Mouse (Mus musculus) megakaryocyte-erythroid progenitor cell, adult 5 weeks (primary cell): ENCODE results near the gene Ss18l1. TPM values are rescaled to one million over a fixed set of nuclear protein-coding genes. Genes with fewer than 3 reads are reported as not detected.

Experiments
- polyA plus RNA-seq: library from polyadenylated mRNA; stranded (reverse); fragments of >175 nt; gene quantifications from 2 replicates; pipeline ENCODE4 v1.2.3, GENCODE M21; 2012

Ss18l1 gene
- 3.4 and 3.9 TPM in 2 replicates for polyA plus RNA-seq

DNA sequence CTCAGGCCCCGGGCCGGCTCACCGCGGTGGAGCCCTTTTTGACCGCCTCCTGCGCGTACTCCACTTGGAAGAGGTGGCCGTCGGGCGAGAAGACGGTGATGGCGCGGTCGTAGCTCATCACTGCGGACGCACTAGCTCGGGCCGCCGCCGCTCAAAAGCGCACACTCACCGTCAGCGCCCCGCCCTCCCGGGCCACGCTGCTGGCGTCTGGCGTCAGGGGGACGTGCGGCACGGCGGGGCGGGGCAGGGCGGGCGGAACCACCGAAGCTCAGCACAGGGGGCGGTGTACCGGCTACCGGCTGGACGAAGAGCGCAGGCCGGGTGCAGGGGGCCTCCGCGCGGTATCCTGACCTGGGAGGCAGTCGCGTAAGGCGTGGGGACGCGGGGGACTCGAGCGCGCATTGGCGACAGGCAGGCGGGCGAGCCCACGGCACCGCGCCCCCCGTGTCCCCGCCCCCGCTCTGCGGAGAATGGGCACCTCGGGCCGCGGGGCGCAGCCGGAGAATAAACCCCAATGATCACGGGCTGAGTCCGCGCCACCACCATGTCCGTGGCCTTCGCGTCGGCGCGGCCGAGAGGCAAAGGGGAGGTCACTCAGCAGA, at the start of gene Ss18l1, which contains the start of gene Psma7:
TSS of gene Ss18l1 (plus strand) at position 254 of the 602 bp plus-strand sequence.
TSS of gene Psma7 (minus strand) at position 178 of the 602 bp plus-strand sequence.

DNA sequence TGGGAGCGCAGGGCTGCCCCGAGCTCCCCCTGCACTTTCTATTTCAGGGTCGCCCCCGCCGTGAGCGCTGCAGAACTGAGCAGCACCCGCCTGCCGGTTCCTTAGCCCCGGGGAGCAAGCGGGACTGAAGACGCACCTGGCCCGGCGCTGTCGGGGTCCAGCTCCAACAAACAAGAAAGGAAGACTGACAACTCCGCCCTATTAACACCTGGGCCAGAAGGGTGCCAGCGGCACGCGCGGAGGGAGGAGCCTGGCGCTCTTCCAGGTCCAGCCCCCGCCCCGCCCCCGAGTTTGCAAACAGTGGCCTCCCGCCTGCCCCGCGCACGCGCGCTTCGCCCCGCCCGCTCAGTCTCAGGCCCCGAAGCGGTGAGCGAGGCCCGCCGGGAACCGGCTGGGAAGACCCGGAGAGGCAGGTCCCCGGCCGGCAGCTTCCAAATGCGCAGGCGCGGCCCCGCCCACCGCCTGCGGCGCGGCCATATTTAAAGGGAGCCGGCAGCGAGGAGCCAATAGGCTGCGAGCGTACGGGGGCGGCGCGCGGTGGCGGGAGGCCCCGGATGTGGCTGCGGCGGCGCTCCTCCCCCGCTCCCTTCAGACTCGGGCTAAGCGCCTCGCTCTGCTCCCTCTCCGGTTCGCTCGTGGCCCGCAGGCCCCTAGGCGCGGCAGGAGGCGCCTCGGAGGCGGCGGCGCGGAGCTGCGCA, 17.8 kb upstream of the Ss18l1 start, which contains the start of gene Lsm14b:
TSS of gene Lsm14b (plus strand) at position 587 of the 698 bp plus-strand sequence.

DNA sequence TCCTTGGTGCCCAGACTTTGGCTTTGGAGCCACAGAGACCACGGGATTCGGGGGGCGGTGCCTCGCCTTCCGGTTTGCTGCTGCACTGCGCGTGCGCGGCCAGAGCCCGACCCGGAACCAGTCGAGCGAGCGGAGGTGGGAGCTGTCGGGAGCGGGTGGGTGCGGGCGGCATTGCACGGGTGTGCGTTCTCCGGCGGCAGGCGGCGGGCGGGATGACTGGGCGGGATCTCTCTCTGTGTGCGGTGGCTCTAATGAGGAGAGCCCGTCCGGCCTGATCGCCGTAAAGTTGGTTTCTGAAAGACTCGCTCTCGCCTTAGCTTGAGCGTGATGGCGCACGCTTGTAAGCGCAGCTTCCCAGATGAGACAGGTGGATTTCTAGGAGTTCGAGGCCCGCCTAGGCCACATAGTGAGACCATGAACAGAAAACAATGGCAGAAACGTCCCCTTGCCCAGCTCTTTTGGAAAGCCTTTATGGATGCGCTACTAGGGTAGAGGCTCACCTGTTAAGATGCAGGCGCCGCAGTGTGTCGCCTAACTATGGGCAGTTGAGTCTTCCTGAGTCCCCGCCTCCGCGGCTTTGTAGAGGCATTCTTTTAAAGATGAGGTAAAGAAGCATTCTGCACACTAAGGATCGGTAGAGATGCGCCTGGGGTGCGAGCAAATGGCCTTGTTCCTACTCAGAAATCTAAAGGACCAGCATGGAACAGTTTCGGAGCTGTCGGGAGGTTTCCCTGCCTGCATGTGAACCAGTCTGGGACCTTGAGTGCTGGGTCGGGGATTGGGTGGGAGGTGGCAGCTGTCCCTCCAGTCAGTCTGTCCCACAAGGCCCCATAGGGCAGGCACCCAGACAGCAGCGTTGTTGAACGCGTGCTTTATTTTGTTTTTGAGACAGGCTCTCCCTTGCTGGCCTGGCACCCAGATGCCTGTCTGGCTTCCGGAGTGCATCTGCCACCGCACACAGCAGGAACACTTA, 28.5 kb downstream of the Ss18l1 start, which contains the start of gene Mtg2:
TSS of gene Mtg2 (plus strand) at position 108 of the 973 bp plus-strand sequence.

DNA sequence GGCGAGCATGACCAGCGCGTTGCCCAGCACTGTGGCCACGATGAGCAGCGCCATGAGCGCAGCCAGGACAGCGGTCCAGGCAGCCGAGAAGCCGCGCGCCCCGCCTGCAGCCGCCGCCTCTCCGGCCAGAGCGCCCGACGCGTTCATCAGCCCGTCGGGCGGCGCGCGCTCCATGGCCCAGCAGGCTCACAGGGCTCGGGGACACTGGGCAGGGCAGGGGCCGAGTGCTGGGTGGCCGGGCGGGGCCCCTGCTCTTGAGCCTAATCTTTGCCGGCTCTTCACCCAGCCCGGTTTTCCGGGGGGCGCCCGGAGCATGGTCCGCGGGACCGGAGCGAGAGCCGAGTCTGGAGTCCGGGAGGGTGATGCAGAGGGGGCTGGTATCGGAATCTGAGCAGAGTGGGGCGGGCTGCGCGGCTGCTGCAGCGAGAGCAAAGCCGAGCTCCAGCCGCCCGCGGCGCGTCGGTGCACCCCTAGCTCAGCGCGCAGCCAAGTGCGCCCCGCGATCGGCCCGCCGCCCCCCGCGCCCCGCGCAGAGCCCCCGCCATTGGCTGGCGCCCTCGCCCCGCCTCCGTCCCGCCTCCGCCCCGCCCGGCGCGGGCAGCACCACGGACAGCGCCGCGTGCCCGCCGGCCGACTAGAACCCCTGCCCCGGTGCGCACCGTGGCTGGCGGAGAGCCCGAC, 61.8 kb downstream of the Ss18l1 start, which contains the start of gene Hrh3:
TSS of gene Hrh3 (minus strand) at position 511 of the 681 bp plus-strand sequence.

DNA sequence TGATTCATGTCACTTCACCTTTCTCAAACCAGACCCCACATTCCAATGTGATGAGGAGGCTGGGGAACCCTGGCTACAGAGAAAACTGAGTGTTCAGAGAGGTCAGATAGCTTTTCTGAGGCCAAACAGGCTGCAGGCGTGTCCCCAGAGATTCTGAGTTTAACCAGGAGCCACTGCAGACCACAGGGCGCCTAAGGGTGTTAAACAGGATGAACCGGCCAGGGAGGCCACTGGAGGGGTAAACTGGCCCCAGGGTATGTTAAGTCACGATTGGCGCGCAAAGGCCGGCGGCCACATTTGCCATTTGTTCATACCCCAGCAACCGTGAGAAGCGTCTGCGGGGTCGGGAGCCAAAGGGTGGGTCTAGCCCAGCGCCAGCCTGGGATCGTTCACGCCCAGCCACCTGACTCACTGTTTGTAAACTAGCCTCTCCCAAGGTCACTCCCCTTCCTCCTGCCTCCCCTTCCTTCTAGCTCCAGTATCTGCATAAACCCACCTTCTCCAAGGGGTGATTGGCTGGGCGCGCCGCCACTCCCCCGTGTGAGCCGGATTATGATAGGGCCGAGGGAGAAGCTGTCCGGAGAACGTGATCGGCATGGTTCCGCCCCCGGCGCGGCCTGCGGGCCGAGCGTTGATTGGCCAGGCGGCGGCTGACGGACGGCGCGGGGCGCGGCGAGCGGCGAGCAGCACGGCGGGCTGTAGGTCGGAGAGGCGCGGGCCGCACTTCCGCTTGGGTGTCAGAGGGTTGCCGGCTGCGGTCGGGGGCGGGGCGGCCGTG, 76.5 kb downstream of the Ss18l1 start, which contains the start of gene Osbpl2:
TSS of gene Osbpl2 (plus strand) at position 646 of the 778 bp plus-strand sequence.

Other genes with a start within 250 kb of the Ss18l1 start
- 25.5 and 31.6 TPM in 2 replicates for gene Taf4, start 65.9 kb upstream of the Ss18l1 start, polyA plus RNA-seq
- gene Lsm14b, start 17.5 kb upstream of the Ss18l1 start, polyA plus RNA-seq: 29.2 and 30.7 TPM in 2 replicates
- gene Psma7, start 76 bp upstream of the Ss18l1 start, polyA plus RNA-seq: 90.5 and 100 TPM in 2 replicates
- 12.5 and 12.8 TPM in 2 replicates for gene Mtg2, start 28.1 kb downstream of the Ss18l1 start, polyA plus RNA-seq
- 0.04 TPM in 1 of 2 replicates, not detected in the other for gene Hrh3, start 62.0 kb downstream of the Ss18l1 start, polyA plus RNA-seq
- 18.8 and 19.5 TPM in 2 replicates for gene Osbpl2, start 76.8 kb downstream of the Ss18l1 start, polyA plus RNA-seq
- 429 and 438 TPM in 2 replicates for gene Adrm1, start 129.0 kb downstream of the Ss18l1 start, polyA plus RNA-seq
- 0.58 and 0.77 TPM in 2 replicates for gene Lama5, start 183.3 kb downstream of the Ss18l1 start, polyA plus RNA-seq
- gene Rps21, start 214.9 kb downstream of the Ss18l1 start, polyA plus RNA-seq: 1,634 and 1,788 TPM in 2 replicates
- 29.0 and 34.9 TPM in 2 replicates for gene Cables2, start 231.0 kb downstream of the Ss18l1 start, polyA plus RNA-seq
- gene Rbbp8nl, start 247.4 kb downstream of the Ss18l1 start, polyA plus RNA-seq: not detected in 2 replicates